Mouse (Mus musculus) midbrain, embryonic 14.5 days (tissue): ENCODE data around the gene Psmd7. TPM values are rescaled to one million over a fixed set of nuclear protein-coding genes. Genes with fewer than 3 reads are reported as not detected.

Source experiments
- ATAC-seq: fragments of 200-750 bp; cut with Nextera tagmentation; 2 replicates; pipeline ENCODE4 v1.8.0; 2017; ENCODE audit warnings: moderate number of reproducible peaks, moderate library complexity; ENCODE audit not compliant: low FRiP score, low TSS enrichment
- DNase-seq: peaks from one replicate; pipeline ENCODE4 v3.0.0-alpha.2; 2015
- H3K27ac ChIP-seq: fragments of 300-500 bp; sonication (generic); replicated peaks from 2 replicates; pipeline ENCODE4 v1.5.1; 2014; ENCODE audit warnings: mild to moderate bottlenecking, low read depth, low read length, moderate library complexity
- H3K27me3 ChIP-seq: fragments of 300-500 bp; sonication (generic); 2 replicates; pipeline ENCODE4 v1.6.1; 2014; ENCODE audit warnings: low read length, control low read depth, mixed read lengths; ENCODE audit not compliant: control insufficient read depth, insufficient read depth
- H3K36me3 ChIP-seq: fragments of 300-500 bp; sonication (generic); 2 replicates; pipeline ENCODE4 v1.6.1; 2014; ENCODE audit warnings: low read length, control low read depth; ENCODE audit not compliant: control insufficient read depth, insufficient read depth
- H3K4me1 ChIP-seq: fragments of 300-500 bp; sonication (generic); 2 replicates; pipeline ENCODE4 v1.6.1; 2014; ENCODE audit warnings: mild to moderate bottlenecking, antibody characterized with exemption, low read length, control low read depth; ENCODE audit not compliant: control insufficient read depth, insufficient read depth
- H3K4me2 ChIP-seq: fragments of 300-500 bp; sonication (generic); 2 replicates; pipeline ENCODE4 v1.6.1; 2014; ENCODE audit warnings: mild to moderate bottlenecking, low read length, moderate library complexity
- H3K4me3 ChIP-seq: fragments of 300-500 bp; sonication (generic); replicated peaks from 2 replicates; pipeline ENCODE4 v1.5.1; 2014; ENCODE audit warnings: low read depth, low read length
- H3K9ac ChIP-seq: fragments of 300-500 bp; sonication (generic); replicated peaks from 2 replicates; pipeline ENCODE4 v1.6.1; 2014; ENCODE audit warnings: mild to moderate bottlenecking, low read length, moderate library complexity
- H3K9me3 ChIP-seq: fragments of 300-500 bp; sonication (generic); 2 replicates; pipeline ENCODE4 v1.6.1; 2016; ENCODE audit warnings: low read length, control low read depth, mixed read lengths; ENCODE audit not compliant: control insufficient read depth
- WGBS: fragments of 180-500 bp; shearing (Covaris S2); extraction: QIAGEN DNeasy Blood & Tissue Kit; methylation state at CpG from one replicate; pipeline ENCODE4 v1.1.7; 2014; 5-methylcytosine and 5-hydroxymethylcytosine counted together
- polyA plus RNA-seq: library from polyadenylated mRNA; unstranded; fragments of >200 nt; fragmentation: Nextera tagmentation; extraction: Ambion mirVana; gene quantifications from 2 replicates; pipeline ENCODE4 v1.2.1, GENCODE M21; 2014

Psmd7 gene
- polyA plus RNA-seq, 1 experiment from 2014 or later = 233 TPM

DNA sequence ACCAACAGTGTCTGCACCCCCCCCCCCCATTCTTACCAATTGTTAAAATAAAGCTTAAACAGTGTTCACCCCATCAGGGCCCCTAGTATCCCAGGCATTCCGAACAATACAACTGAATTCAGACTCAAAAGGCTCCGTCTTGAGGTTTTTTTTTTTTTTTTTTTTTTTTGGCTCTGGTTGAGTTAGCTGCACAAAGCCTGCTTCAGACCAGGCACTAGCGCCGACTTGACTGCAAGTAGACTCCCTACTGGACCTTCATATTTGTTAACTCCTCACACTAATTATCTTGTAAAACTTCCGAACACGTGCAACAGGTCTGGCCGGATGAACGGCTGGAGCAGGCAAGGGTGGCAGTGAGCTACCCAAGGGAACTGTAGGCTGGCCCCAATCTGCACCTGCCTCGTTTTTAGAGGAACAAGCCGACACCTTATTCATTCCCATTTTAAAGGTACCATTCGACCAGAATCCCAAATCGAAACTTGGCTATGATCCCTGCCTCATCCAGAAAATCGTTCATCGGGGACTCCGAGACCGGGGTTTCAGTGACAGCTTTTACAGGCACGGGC lies 752 bp downstream of the Psmd7 start:
- DNase-seq (peak; percentile 21), ATAC-seq (no peak)
- no peaks in the 10 kb centered on the region for H3K9me3 ChIP-seq
- H3K4me2 ChIP-seq = peak overlapping the region; percentile 90
- H3K9ac ChIP-seq = peak overlapping the region; percentile 92
- peaks cover 33% of the 10 kb centered on the region for H3K36me3 ChIP-seq
- peak overlapping the region; percentile 89 for H3K27ac ChIP-seq
- WGBS = 1% methylated on average over 17 of the region's 17 CpGs
- H3K27me3 ChIP-seq = no peaks in the 10 kb centered on the region
- peak overlapping the region; percentile 93 for H3K4me3 ChIP-seq
- peaks cover 4% of the 10 kb centered on the region; the same call in 1 of the 2 replicates for H3K4me1 ChIP-seq

DNA sequence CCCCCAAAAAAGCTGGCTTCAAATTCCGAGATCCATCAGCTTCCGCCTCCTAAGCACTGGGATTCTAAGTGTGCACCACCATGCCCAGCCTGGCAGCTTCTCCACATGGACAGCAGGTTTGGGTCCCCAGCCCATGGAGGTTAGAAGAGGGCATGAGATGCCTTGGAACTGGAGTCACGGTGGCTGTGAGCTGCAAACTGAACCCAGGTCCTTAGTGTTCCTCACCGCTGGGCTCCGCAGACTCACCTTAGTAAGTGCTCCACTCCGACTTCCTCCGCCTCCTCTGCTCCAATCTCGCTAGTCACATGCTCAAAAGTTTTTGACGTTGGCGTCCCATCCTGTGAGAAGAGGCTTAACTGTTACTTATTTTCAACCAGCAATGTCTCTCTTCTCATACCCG lies 6.1 kb downstream of the Psmd7 start:
- no peak overlapping the region for H3K9ac ChIP-seq
- H3K9me3 ChIP-seq = no peaks in the 10 kb centered on the region
- no peaks in the 10 kb centered on the region for H3K27me3 ChIP-seq
- ATAC-seq (no peak), DNase-seq (no peak)
- peaks cover 78% of the 10 kb centered on the region for H3K36me3 ChIP-seq
- H3K4me3 ChIP-seq = no peak overlapping the region
- H3K27ac ChIP-seq = no peak overlapping the region
- WGBS = 96% methylated on average over 11 of the region's 11 CpGs
- no peak overlapping the region for H3K4me2 ChIP-seq
- peaks cover 4% of the 10 kb centered on the region; the same call in 1 of the 2 replicates for H3K4me1 ChIP-seq

DNA sequence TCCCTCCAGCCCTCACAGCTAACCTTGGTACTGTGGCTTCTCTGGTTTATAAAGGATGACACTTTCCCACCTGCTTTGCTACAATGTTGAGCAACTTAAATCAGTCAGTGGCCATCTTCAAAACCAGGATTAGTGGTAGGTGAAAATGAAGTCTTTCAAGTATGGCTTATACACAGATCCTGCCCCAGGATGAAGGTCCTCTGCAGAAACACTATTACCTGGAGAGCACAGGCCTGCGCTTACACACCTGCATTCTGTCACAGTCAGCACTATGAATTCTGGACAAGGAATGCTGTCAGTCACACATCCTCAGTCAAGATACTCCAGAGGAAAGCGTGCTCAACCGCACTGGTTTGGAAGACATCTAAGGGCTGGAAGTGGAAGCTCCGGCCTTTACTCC lies 6.7 kb downstream of the Psmd7 start:
- 97% methylated on average over 4 of the region's 4 CpGs for WGBS
- no peak overlapping the region for H3K9ac ChIP-seq

DNA sequence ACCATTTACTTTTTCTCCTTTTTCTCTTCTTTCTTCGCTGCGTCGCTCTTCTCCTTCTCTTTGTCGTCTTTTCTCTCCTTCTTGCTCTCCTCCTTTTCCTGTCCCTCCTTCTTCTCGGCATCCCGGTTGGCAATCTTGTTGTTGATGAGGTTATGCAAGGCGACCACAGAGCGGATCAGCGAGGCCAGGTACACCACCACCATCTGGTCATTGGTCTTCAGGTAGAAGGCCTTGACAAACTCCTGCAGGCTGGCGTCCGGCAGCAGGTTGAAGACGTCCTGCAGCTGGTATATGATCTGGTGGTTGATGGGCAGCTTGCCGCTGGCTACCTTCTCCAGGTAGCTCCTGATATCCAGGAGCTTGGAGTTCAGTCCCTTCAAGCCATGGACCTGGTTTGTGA lies 7.4 kb downstream of the Psmd7 start:
- peaks cover 76% of the 10 kb centered on the region for H3K36me3 ChIP-seq
- ATAC-seq = no peak

More for the DNA sequence above, 6.7 kb downstream of the Psmd7 start:
- Histone ChIP-seq H3K4me2 (no peak overlapping the region), H3K27ac (no peak overlapping the region), H3K4me3 (no peak overlapping the region), H3K9me3 (no peaks in the 10 kb centered on the region), H3K27me3 (no peaks in the 10 kb centered on the region), H3K36me3 (peaks cover 78% of the 10 kb centered on the region), H3K4me1 (peaks cover 2% of the 10 kb centered on the region; the same call in 1 of the 2 replicates)
- DNase-seq = no peak
- no peak for ATAC-seq

DNA sequence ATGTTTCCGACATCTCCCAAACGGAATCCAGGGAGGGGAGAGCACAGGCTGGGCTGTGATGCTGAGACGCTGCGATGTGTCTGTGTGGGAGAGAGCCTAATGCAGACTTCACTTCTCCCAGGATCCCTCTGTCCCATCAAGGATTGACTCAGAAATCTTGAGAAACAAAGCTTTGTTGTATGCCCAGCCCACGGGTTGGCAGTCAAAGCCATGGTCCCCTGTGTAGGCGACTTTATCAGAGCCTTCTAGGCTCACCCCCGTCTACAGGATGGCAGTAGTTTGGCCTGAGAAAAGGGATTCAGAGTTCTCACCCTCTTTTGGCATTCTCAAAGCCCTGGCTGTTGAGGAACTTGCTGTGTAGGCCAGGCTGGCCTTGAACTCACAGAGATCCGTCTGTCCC lies 9.7 kb downstream of the Psmd7 start:
- H3K27me3 ChIP-seq = no peaks in the 10 kb centered on the region
- no peak overlapping the region for H3K4me2 ChIP-seq
- H3K9ac ChIP-seq = no peak overlapping the region
- no peak overlapping the region for H3K27ac ChIP-seq
- H3K4me3 ChIP-seq = no peak overlapping the region
- 85% methylated on average over 8 of the region's 8 CpGs for WGBS
- peaks cover 55% of the 10 kb centered on the region for H3K36me3 ChIP-seq
- no peaks in the 10 kb centered on the region for H3K9me3 ChIP-seq
- no peaks in the 10 kb centered on the region for H3K4me1 ChIP-seq
- no peak for ATAC-seq
- DNase-seq = no peak

More for the DNA sequence above, 7.4 kb downstream of the Psmd7 start:
- Histone ChIP-seq H3K27ac (no peak overlapping the region), H3K9me3 (no peaks in the 10 kb centered on the region), H3K4me1 (no peaks in the 10 kb centered on the region), H3K4me3 (no peak overlapping the region), H3K4me2 (no peak overlapping the region), H3K27me3 (no peaks in the 10 kb centered on the region), H3K9ac (no peak overlapping the region)
- 96% methylated on average over 13 of the region's 13 CpGs for WGBS
- no peak for DNase-seq

DNA sequence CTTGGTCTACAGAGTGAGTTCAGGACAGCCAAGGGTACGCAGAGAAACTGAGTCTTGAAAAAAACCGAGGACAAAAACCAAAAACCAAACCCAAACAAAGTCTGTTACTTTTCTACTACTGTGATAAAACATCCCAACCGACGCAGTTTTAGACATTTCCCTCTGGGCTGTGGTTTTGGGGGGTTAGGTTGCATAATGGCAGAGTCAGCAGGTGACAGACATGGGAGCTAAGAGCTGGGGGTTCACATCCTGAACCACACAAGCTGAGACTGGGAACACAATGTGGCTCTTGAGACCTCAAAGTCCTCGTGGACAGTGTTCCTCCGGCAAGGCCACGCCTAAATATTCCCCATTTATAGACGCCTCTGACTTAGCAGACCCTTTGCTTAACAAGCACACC lies 10.1 kb downstream of the Psmd7 start:
- H3K36me3 ChIP-seq = peaks cover 51% of the 10 kb centered on the region

DNA sequence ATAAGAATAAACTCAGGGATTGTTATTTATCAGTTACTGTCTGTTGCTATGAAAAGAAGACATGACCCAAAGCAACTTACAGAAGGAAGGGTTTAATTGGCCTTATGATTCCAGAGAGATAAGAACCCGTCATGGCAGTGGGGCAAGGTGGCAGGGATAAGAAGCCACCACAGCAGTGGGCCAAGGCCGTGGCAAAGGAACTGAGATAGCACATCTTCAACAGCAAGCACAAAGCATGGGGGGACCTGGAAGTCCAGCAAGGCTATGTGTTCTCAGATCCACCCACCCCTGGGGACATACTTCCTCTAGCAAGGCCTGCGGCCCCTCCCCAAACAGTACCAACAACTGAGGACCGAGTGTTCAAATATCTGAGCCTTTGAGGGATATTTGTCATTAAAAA lies 10.6 kb downstream of the Psmd7 start:
- Histone ChIP-seq H3K4me2 (no peak overlapping the region), H3K4me1 (no peaks in the 10 kb centered on the region), H3K9me3 (no peaks in the 10 kb centered on the region), H3K9ac (no peak overlapping the region), H3K4me3 (no peak overlapping the region), H3K36me3 (peaks cover 46% of the 10 kb centered on the region), H3K27ac (peak overlapping the region; percentile 16; the same call in 1 of the 2 replicates), H3K27me3 (no peaks in the 10 kb centered on the region)
- WGBS = 88% methylated on average over 4 of the region's 4 CpGs
- no peak for ATAC-seq
- no peak for DNase-seq

More for the DNA sequence above, 10.1 kb downstream of the Psmd7 start:
- no peaks in the 10 kb centered on the region for H3K4me1 ChIP-seq
- no peaks in the 10 kb centered on the region for H3K9me3 ChIP-seq
- H3K27me3 ChIP-seq = no peaks in the 10 kb centered on the region
- no peak for DNase-seq
- H3K4me3 ChIP-seq = no peak overlapping the region
- WGBS = 95% methylated on average over 8 of the region's 8 CpGs
- H3K9ac ChIP-seq = no peak overlapping the region
- H3K4me2 ChIP-seq = no peak overlapping the region
- ATAC-seq = no peak
- no peak overlapping the region for H3K27ac ChIP-seq

DNA sequence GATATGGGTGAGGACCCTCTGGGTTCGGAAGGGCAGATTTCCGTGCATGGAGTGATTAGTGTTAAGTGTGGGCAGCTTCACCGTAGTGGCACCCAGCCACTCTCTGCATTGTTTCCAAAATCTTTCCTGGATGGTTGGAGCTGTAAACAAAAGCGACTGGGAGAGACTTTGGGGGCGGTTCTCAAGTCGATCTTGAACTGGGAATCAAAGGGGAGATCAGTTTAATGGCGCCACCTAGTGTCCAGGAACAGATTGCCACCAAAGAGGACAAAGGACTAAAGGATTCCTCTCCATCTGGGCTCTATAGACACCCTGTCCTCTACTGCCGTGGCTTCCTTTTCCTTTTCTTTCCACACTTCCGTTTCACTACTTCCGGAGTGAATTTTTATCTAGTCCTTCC lies 11.6 kb downstream of the Psmd7 start:
- Histone ChIP-seq H3K36me3 (peaks cover 37% of the 10 kb centered on the region), H3K4me1 (no peaks in the 10 kb centered on the region), H3K9ac (no peak overlapping the region), H3K4me3 (no peak overlapping the region), H3K4me2 (peak overlapping the region; percentile 38), H3K27me3 (no peaks in the 10 kb centered on the region), H3K27ac (no peak overlapping the region; the same call in 1 of the 2 replicates), H3K9me3 (no peaks in the 10 kb centered on the region)
- DNase-seq (peak; percentile 93), ATAC-seq (peak; percentile 48; the same call in 1 of the 2 replicates)
- 9% methylated on average over 10 of the region's 10 CpGs for WGBS

DNA sequence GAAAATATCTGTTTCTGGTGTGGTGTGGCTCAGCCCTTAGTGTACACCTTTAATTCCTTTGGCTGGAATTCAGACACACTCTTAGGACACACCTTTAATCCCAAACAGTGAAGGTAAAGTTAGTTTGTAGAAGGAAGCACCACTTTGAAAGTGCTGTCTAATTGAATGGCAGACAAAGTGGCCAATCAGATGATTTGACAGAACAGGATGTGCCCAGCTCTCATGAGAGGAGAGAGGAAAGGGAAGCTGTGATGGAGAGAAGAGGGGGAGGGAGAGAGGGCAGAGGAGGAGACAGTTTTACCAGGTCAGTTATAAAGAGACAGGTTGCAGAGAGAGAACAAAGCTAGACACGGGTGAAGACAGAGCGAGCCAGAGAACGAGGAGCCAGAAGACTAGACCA lies 13.5 kb downstream of the Psmd7 start:
- no peaks in the 10 kb centered on the region for H3K27me3 ChIP-seq
- 90% methylated on average over 3 of the region's 3 CpGs for WGBS
- peaks cover 17% of the 10 kb centered on the region for H3K36me3 ChIP-seq
- no peak overlapping the region for H3K9ac ChIP-seq
- no peak overlapping the region for H3K4me2 ChIP-seq
- ATAC-seq (no peak), DNase-seq (no peak)
- H3K4me1 ChIP-seq = no peaks in the 10 kb centered on the region
- H3K4me3 ChIP-seq = no peak overlapping the region
- H3K27ac ChIP-seq = no peak overlapping the region
- H3K9me3 ChIP-seq = no peaks in the 10 kb centered on the region
